Mouse (Mus musculus) liver, embryonic 11.5 days (tissue): ENCODE data around the gene Sgcb. TPM values are rescaled to one million over a fixed set of nuclear protein-coding genes. Genes with fewer than 3 reads are reported as not detected.
"Not testable (repeated sequence)": the region's sequence is repeated elsewhere in the genome, so short reads cannot be mapped to it uniquely, and the experiment has no call there.

Experiments used
- ATAC-seq: fragments of 200-750 bp; cut with Nextera tagmentation; replicated peaks from 2 replicates; pipeline ENCODE4 v1.8.0; 2017; ENCODE audit warnings: moderate number of reproducible peaks, mild to moderate bottlenecking, moderate TSS enrichment, moderate library complexity; ENCODE audit not compliant: low FRiP score
- DNase-seq: peaks from one replicate; pipeline ENCODE4 v3.0.0-alpha.2; 2017; ENCODE audit warnings: low spot score
- H3K27ac ChIP-seq: fragments of 300-500 bp; sonication (generic); 2 replicates; pipeline ENCODE4 v1.5.1; 2014; ENCODE audit warnings: mild to moderate bottlenecking, low read depth, low read length, control low read depth
- H3K27me3 ChIP-seq: fragments of 300-500 bp; sonication (generic); replicated peaks from 2 replicates; pipeline ENCODE4 v1.6.1; 2014; ENCODE audit warnings: low read length, mixed read lengths; ENCODE audit not compliant: control insufficient read depth, insufficient read depth
- H3K36me3 ChIP-seq: fragments of 300-500 bp; sonication (generic); 2 replicates; pipeline ENCODE4 v1.6.1; 2014; ENCODE audit warnings: mild to moderate bottlenecking, low read length, moderate library complexity, mixed read lengths; ENCODE audit not compliant: control insufficient read depth, insufficient read depth
- H3K4me1 ChIP-seq: fragments of 300-500 bp; sonication (generic); replicated peaks from 2 replicates; pipeline ENCODE4 v1.6.1; 2014; ENCODE audit warnings: low read length, mixed read lengths; ENCODE audit not compliant: control insufficient read depth, insufficient read depth
- H3K4me2 ChIP-seq: fragments of 300-500 bp; sonication (generic); 2 replicates; pipeline ENCODE4 v1.6.1; 2014; ENCODE audit warnings: mild to moderate bottlenecking, control low read depth, moderate library complexity
- H3K4me3 ChIP-seq: fragments of 300-500 bp; sonication (generic); 2 replicates; pipeline ENCODE4 v1.5.1; 2014; ENCODE audit warnings: low read depth, low read length, control low read depth
- H3K9ac ChIP-seq: fragments of 300-500 bp; sonication (generic); 2 replicates; pipeline ENCODE4 v1.6.1; 2014; ENCODE audit warnings: low read depth, low read length, control low read depth
- H3K9me3 ChIP-seq: fragments of 300-500 bp; sonication (generic); 2 replicates; pipeline ENCODE4 v1.6.1; 2016; ENCODE audit warnings: low read length, inconsistent platforms, mixed read lengths; ENCODE audit not compliant: control insufficient read depth
- WGBS: fragments of 180-500 bp; shearing (Covaris S2); extraction: QIAGEN DNeasy Blood & Tissue Kit; methylation state at CpG from one replicate; pipeline ENCODE4 v1.1.7; 2014; 5-methylcytosine and 5-hydroxymethylcytosine counted together
- polyA plus RNA-seq: library from polyadenylated mRNA; unstranded; fragments of >200 nt; fragmentation: Nextera tagmentation; extraction: Ambion mirVana; gene quantifications from 2 replicates; pipeline ENCODE4 v1.2.1, GENCODE M21; 2014

Gene Sgcb
- polyA plus RNA-seq, 1 experiment from 2014 or later = 8.9 TPM

- ATAC-seq = no peak
- no peaks in the 10 kb centered on the region for H3K4me1 ChIP-seq
- 71% methylated on average over 3 of the region's 3 CpGs for WGBS
Observed at GRCm38 (mm10) chr5:73602865-73603264, 44.7 kb downstream of the Sgcb start.

GRCm38 (mm10) chr5:73601361-73601763, 46.2 kb downstream of the Sgcb start:
- DNase-seq (no peak), ATAC-seq (no peak)

More at GRCm38 (mm10) chr5:73602865-73603264, 44.7 kb downstream of the Sgcb start:
- no peak for DNase-seq
- Histone ChIP-seq H3K27me3 (no peaks in the 10 kb centered on the region), H3K4me2 (no peak overlapping the region), H3K9me3 (no peaks in the 10 kb centered on the region), H3K4me3 (no peak overlapping the region), H3K36me3 (no peaks in the 10 kb centered on the region), H3K27ac (no peak overlapping the region), H3K9ac (no peak overlapping the region)

GRCm38 (mm10) chr5:73599991-73600390, 47.6 kb downstream of the Sgcb start:
- no peaks in the 10 kb centered on the region for H3K36me3 ChIP-seq
- H3K4me2 ChIP-seq = no peak overlapping the region
- H3K4me3 ChIP-seq = no peak overlapping the region
- no peak overlapping the region for H3K9ac ChIP-seq
- no peaks in the 10 kb centered on the region for H3K4me1 ChIP-seq
- no peak overlapping the region for H3K27ac ChIP-seq
- no peaks in the 10 kb centered on the region for H3K9me3 ChIP-seq
- WGBS = 87% methylated on average over 2 of the region's 2 CpGs
- no peak for DNase-seq
- no peak for ATAC-seq
- no peaks in the 10 kb centered on the region for H3K27me3 ChIP-seq

More at GRCm38 (mm10) chr5:73601361-73601763, 46.2 kb downstream of the Sgcb start:
- no peak overlapping the region for H3K9ac ChIP-seq
- H3K4me2 ChIP-seq = no peak overlapping the region
- H3K4me3 ChIP-seq = no peak overlapping the region
- no peak overlapping the region for H3K27ac ChIP-seq
- no peaks in the 10 kb centered on the region for H3K36me3 ChIP-seq
- H3K9me3 ChIP-seq = no peaks in the 10 kb centered on the region
- 77% methylated on average over 8 of the region's 8 CpGs for WGBS
- H3K4me1 ChIP-seq = no peaks in the 10 kb centered on the region
- no peaks in the 10 kb centered on the region for H3K27me3 ChIP-seq

GRCm38 (mm10) chr5:73598943-73599695, 48.5 kb downstream of the Sgcb start:
- DNase-seq (no peak), ATAC-seq (no peak)
- Histone ChIP-seq H3K27me3 (no peaks in the 10 kb centered on the region), H3K4me3 (no peak overlapping the region), H3K27ac (no peak overlapping the region), H3K4me1 (no peaks in the 10 kb centered on the region), H3K4me2 (no peak overlapping the region), H3K36me3 (no peaks in the 10 kb centered on the region), H3K9ac (no peak overlapping the region), H3K9me3 (no peaks in the 10 kb centered on the region)
- WGBS = 63% methylated on average over 5 of the region's 5 CpGs

GRCm38 (mm10) chr5:73587119-73587518, 60.5 kb downstream of the Sgcb start:
- H3K9me3 ChIP-seq = no peaks in the 10 kb centered on the region
- 64% methylated on average over 3 of the region's 3 CpGs for WGBS
- ATAC-seq = no peak

GRCm38 (mm10) chr5:73586597-73586996, 61.0 kb downstream of the Sgcb start:
- Histone ChIP-seq H3K4me2 (no peak overlapping the region), H3K4me3 (no peak overlapping the region), H3K9me3 (no peaks in the 10 kb centered on the region), H3K36me3 (no peaks in the 10 kb centered on the region), H3K27ac (no peak overlapping the region), H3K9ac (no peak overlapping the region), H3K27me3 (no peaks in the 10 kb centered on the region), H3K4me1 (no peaks in the 10 kb centered on the region)
- WGBS = 79% methylated on average over 4 of the region's 4 CpGs
- ATAC-seq = no peak
- DNase-seq = no peak

More at GRCm38 (mm10) chr5:73587119-73587518, 60.5 kb downstream of the Sgcb start:
- DNase-seq = no peak
- H3K27me3 ChIP-seq = no peaks in the 10 kb centered on the region
- no peak overlapping the region for H3K27ac ChIP-seq
- no peaks in the 10 kb centered on the region for H3K36me3 ChIP-seq
- H3K4me2 ChIP-seq = no peak overlapping the region
- no peak overlapping the region for H3K4me3 ChIP-seq
- H3K4me1 ChIP-seq = no peaks in the 10 kb centered on the region
- no peak overlapping the region for H3K9ac ChIP-seq

- Histone ChIP-seq H3K9ac (no peak overlapping the region), H3K4me1 (no peaks in the 10 kb centered on the region), H3K9me3 (no peaks in the 10 kb centered on the region), H3K36me3 (no peaks in the 10 kb centered on the region), H3K4me3 (no peak overlapping the region), H3K4me2 (no peak overlapping the region), H3K27ac (no peak overlapping the region), H3K27me3 (no peaks in the 10 kb centered on the region)
- 43% methylated on average over 7 of the region's 7 CpGs for WGBS
- DNase-seq = no peak
- no peak for ATAC-seq
Observed at GRCm38 (mm10) chr5:73585212-73586115, 62.1 kb downstream of the Sgcb start.

GRCm38 (mm10) chr5:73584011-73584410, 63.6 kb downstream of the Sgcb start:
- not testable (repeated sequence) for H3K36me3 ChIP-seq, H3K4me1 ChIP-seq, H3K9ac ChIP-seq, H3K4me2 ChIP-seq, H3K9me3 ChIP-seq, H3K27ac ChIP-seq, DNase-seq, H3K27me3 ChIP-seq, H3K4me3 ChIP-seq, ATAC-seq
- WGBS = 71% methylated on average over 6 of the region's 6 CpGs
